Mouse (Mus musculus) stomach, embryonic 14.5 days (tissue): ENCODE results near the gene Atg10. TPM values are rescaled to one million over a fixed set of nuclear protein-coding genes. Genes with fewer than 3 reads are reported as not detected.

Source experiments
- ATAC-seq: fragments of 200-750 bp; cut with Nextera tagmentation; 2 replicates; pipeline ENCODE4 v1.8.0; 2017; ENCODE audit warnings: low read depth, moderate TSS enrichment; ENCODE audit not compliant: insufficient number of reproducible peaks, insufficient read depth, low FRiP score
- H3K27ac ChIP-seq: fragments of 300-500 bp; sonication (generic); 2 replicates; pipeline ENCODE4 v1.5.1; 2014; ENCODE audit warnings: mild to moderate bottlenecking, low read length, moderate library complexity, mixed read lengths
- H3K27me3 ChIP-seq: fragments of 300-500 bp; sonication (generic); 2 replicates; pipeline ENCODE4 v1.6.1; 2014; ENCODE audit warnings: low read length, control low read depth, mixed read lengths; ENCODE audit not compliant: control insufficient read depth, insufficient read depth
- H3K36me3 ChIP-seq: fragments of 300-500 bp; sonication (generic); 2 replicates; pipeline ENCODE4 v1.6.1; 2014; ENCODE audit warnings: mild to moderate bottlenecking, control low read depth, low read length, moderate library complexity, mixed read lengths; ENCODE audit not compliant: control insufficient read depth, insufficient read depth
- H3K4me1 ChIP-seq: fragments of 300-500 bp; sonication (generic); 2 replicates; pipeline ENCODE4 v1.6.1; 2014; ENCODE audit warnings: low read length, control low read depth, mixed read lengths; ENCODE audit not compliant: control insufficient read depth, insufficient read depth
- H3K4me2 ChIP-seq: fragments of 300-500 bp; sonication (generic); replicated peaks from 2 replicates; pipeline ENCODE4 v1.6.1; 2014; ENCODE audit warnings: low read depth, low read length, control low read depth
- H3K4me3 ChIP-seq: fragments of 300-500 bp; sonication (generic); 2 replicates; pipeline ENCODE4 v1.5.1; 2014; ENCODE audit warnings: low read depth, low read length, control low read depth
- H3K9ac ChIP-seq: fragments of 300-500 bp; sonication (generic); replicated peaks from 2 replicates; pipeline ENCODE4 v1.6.1; 2014; ENCODE audit warnings: low read depth, mild to moderate bottlenecking, control low read depth, low read length, moderate library complexity, mixed read lengths
- H3K9me3 ChIP-seq: fragments of 300-500 bp; sonication (generic); 2 replicates; pipeline ENCODE4 v1.6.1; 2016; ENCODE audit warnings: low read depth, low read length, control low read depth; ENCODE audit not compliant: control insufficient read depth
- WGBS: fragments of 180-500 bp; shearing (Covaris S2); extraction: QIAGEN DNeasy Blood & Tissue Kit; methylation state at CpG from one replicate; pipeline ENCODE4 v1.1.7; 2014; 5-methylcytosine and 5-hydroxymethylcytosine counted together
- polyA plus RNA-seq: library from polyadenylated mRNA; unstranded; fragments of >200 nt; fragmentation: Nextera tagmentation; extraction: Ambion mirVana; gene quantifications from 2 replicates; pipeline ENCODE4 v1.2.1, GENCODE M21; 2014

The Atg10 gene
- polyA plus RNA-seq, 1 experiment from 2014 or later: 15.0 TPM

GRCm38 (mm10) chr13:91011851-91012250 lies 211.9 kb downstream of the Atg10 start:
- Histone ChIP-seq H3K27me3 (no peaks in the 10 kb centered on the region), H3K4me1 (no peaks in the 10 kb centered on the region), H3K9ac (no peak overlapping the region), H3K36me3 (no peaks in the 10 kb centered on the region), H3K4me3 (no peak overlapping the region), H3K9me3 (no peaks in the 10 kb centered on the region), H3K4me2 (no peak overlapping the region), H3K27ac (no peak overlapping the region)
- no peak for ATAC-seq
- 66% methylated on average over 3 of the region's 3 CpGs for WGBS

GRCm38 (mm10) chr13:90995034-90995629 lies 228.6 kb downstream of the Atg10 start:
- Histone ChIP-seq H3K4me2 (no peak overlapping the region), H3K4me3 (no peak overlapping the region), H3K9ac (no peak overlapping the region), H3K27me3 (no peaks in the 10 kb centered on the region), H3K9me3 (no peaks in the 10 kb centered on the region), H3K27ac (no peak overlapping the region), H3K4me1 (no peaks in the 10 kb centered on the region), H3K36me3 (no peaks in the 10 kb centered on the region)
- ATAC-seq: no peak
- WGBS: 77% methylated on average over 2 of the region's 2 CpGs

- WGBS: 78% methylated on average over 13 of the region's 13 CpGs
These were observed 230.2 kb downstream of the Atg10 start for GRCm38 (mm10) chr13:90993602-90994001.

GRCm38 (mm10) chr13:90992948-90993347 lies 230.8 kb downstream of the Atg10 start:
- 81% methylated on average over 5 of the region's 5 CpGs for WGBS
- ATAC-seq: no peak

More at GRCm38 (mm10) chr13:90993602-90994001, 230.2 kb downstream of the Atg10 start:
- H3K4me3 ChIP-seq: no peak overlapping the region
- H3K36me3 ChIP-seq: no peaks in the 10 kb centered on the region
- no peaks in the 10 kb centered on the region for H3K27me3 ChIP-seq
- H3K9me3 ChIP-seq: no peaks in the 10 kb centered on the region
- no peak overlapping the region for H3K27ac ChIP-seq
- H3K4me2 ChIP-seq: no peak overlapping the region
- ATAC-seq: no peak
- H3K4me1 ChIP-seq: no peaks in the 10 kb centered on the region
- H3K9ac ChIP-seq: no peak overlapping the region

GRCm38 (mm10) chr13:90988226-90988625 lies 235.5 kb downstream of the Atg10 start:
- Histone ChIP-seq H3K4me1 (no peaks in the 10 kb centered on the region), H3K4me2 (no peak overlapping the region)
- 84% methylated on average over 3 of the region's 3 CpGs for WGBS

More at GRCm38 (mm10) chr13:90992948-90993347, 230.8 kb downstream of the Atg10 start:
- no peaks in the 10 kb centered on the region for H3K36me3 ChIP-seq
- H3K9me3 ChIP-seq: no peaks in the 10 kb centered on the region
- H3K9ac ChIP-seq: no peak overlapping the region
- H3K27ac ChIP-seq: no peak overlapping the region
- H3K4me1 ChIP-seq: no peaks in the 10 kb centered on the region
- H3K4me3 ChIP-seq: no peak overlapping the region
- no peak overlapping the region for H3K4me2 ChIP-seq
- H3K27me3 ChIP-seq: no peaks in the 10 kb centered on the region

GRCm38 (mm10) chr13:90985417-90985816 lies 238.4 kb downstream of the Atg10 start:
- no peaks in the 10 kb centered on the region for H3K27me3 ChIP-seq
- 80% methylated on average over 3 of the region's 3 CpGs for WGBS
- no peak overlapping the region for H3K4me2 ChIP-seq
- no peak overlapping the region for H3K4me3 ChIP-seq
- H3K9ac ChIP-seq: no peak overlapping the region
- H3K36me3 ChIP-seq: no peaks in the 10 kb centered on the region
- H3K4me1 ChIP-seq: no peaks in the 10 kb centered on the region
- no peak overlapping the region for H3K27ac ChIP-seq
- ATAC-seq: no peak
- H3K9me3 ChIP-seq: no peaks in the 10 kb centered on the region

More at GRCm38 (mm10) chr13:90988226-90988625, 235.5 kb downstream of the Atg10 start:
- H3K27ac ChIP-seq: no peak overlapping the region
- ATAC-seq: no peak
- H3K36me3 ChIP-seq: no peaks in the 10 kb centered on the region
- no peaks in the 10 kb centered on the region for H3K9me3 ChIP-seq
- H3K9ac ChIP-seq: no peak overlapping the region
- no peak overlapping the region for H3K4me3 ChIP-seq
- no peaks in the 10 kb centered on the region for H3K27me3 ChIP-seq

GRCm38 (mm10) chr13:90984073-90984472 lies 239.7 kb downstream of the Atg10 start:
- Histone ChIP-seq H3K9ac (no peak overlapping the region), H3K36me3 (no peaks in the 10 kb centered on the region), H3K4me3 (no peak overlapping the region), H3K27me3 (no peaks in the 10 kb centered on the region), H3K4me1 (no peaks in the 10 kb centered on the region), H3K9me3 (no peaks in the 10 kb centered on the region), H3K4me2 (no peak overlapping the region), H3K27ac (no peak overlapping the region)
- no peak for ATAC-seq
- WGBS: 87% methylated on average over 2 of the region's 2 CpGs

- 86% methylated on average over 1 of the region's 1 CpGs for WGBS
- H3K27ac ChIP-seq: no peak overlapping the region
- no peak overlapping the region for H3K4me2 ChIP-seq
- no peak for ATAC-seq
- no peaks in the 10 kb centered on the region for H3K4me1 ChIP-seq
- H3K27me3 ChIP-seq: no peaks in the 10 kb centered on the region
- no peaks in the 10 kb centered on the region for H3K36me3 ChIP-seq
- H3K4me3 ChIP-seq: no peak overlapping the region
- no peak overlapping the region for H3K9ac ChIP-seq
- H3K9me3 ChIP-seq: no peaks in the 10 kb centered on the region
These were observed 242.0 kb downstream of the Atg10 start for GRCm38 (mm10) chr13:90981798-90982197.
